Mouse (Mus musculus) heart, adult 2 months (tissue): ENCODE results near the gene Chchd5. TPM values are rescaled to one million over a fixed set of nuclear protein-coding genes. Genes with fewer than 3 reads are reported as not detected.
A peak's percentile ranks its signal among the peaks of the same experiment; 100 is the strongest.

Source experiments
- DNase-seq, 2 experiments: peaks; one replicate each; pipeline ENCODE4 v3.0.0; 2021
- H3K27ac ChIP-seq: fragments of 200-600 bp; 2 replicates; pipeline ENCODE4 v1.8.1; 2022
- H3K27me3 ChIP-seq: fragments of 200-500 bp; 2 replicates; pipeline ENCODE4 v1.6.1; 2012; ENCODE audit warnings: mild to moderate bottlenecking, low read length, inconsistent platforms, mixed read lengths; ENCODE audit not compliant: control insufficient read depth, insufficient read depth
- H3K36me3 ChIP-seq: fragments of 200-500 bp; 2 replicates; pipeline ENCODE4 v1.6.1; 2012; ENCODE audit warnings: low read length, inconsistent platforms; ENCODE audit not compliant: control insufficient read depth, insufficient read depth
- H3K4me1 ChIP-seq: fragments of 200-500 bp; 2 replicates; pipeline ENCODE4 v1.6.1; 2011; ENCODE audit warnings: low read length; ENCODE audit not compliant: control insufficient read depth, insufficient read depth
- H3K4me3 ChIP-seq: fragments of 200-600 bp; 2 replicates; pipeline ENCODE4 v1.8.1; 2022
- H3K79me2 ChIP-seq: fragments of 200-500 bp; replicated peaks from 2 replicates; pipeline ENCODE4 v1.6.1; 2012; ENCODE audit warnings: mild to moderate bottlenecking, inconsistent platforms, low read length, moderate library complexity, mixed read lengths; ENCODE audit not compliant: control insufficient read depth, insufficient read depth
- H3K9ac ChIP-seq: fragments of 200-500 bp; 2 replicates; pipeline ENCODE4 v1.6.1; 2012; ENCODE audit warnings: low read depth, mild to moderate bottlenecking, control low read depth, inconsistent platforms, low read length, mixed read lengths
- CTCF ChIP-seq: fragments of 200-600 bp; IDR thresholded peaks from 2 replicates; pipeline ENCODE4 v1.8.1; 2022; ENCODE audit warnings: antibody characterized with exemption, mild to moderate bottlenecking, moderate library complexity
- EP300 ChIP-seq: fragments of 200-500 bp; IDR thresholded peaks from 2 replicates; pipeline ENCODE4 v1.6.1; 2011; ENCODE audit warnings: low read depth, low read length, control low read depth; ENCODE audit not compliant: insufficient read depth
- POLR2A ChIP-seq: fragments of 200-500 bp; IDR thresholded peaks from 2 replicates; pipeline ENCODE4 v1.6.1; 2011; ENCODE audit warnings: mild to moderate bottlenecking, low read depth, low read length, control low read depth; ENCODE audit not compliant: insufficient read depth
- WGBS: fragments of 180-500 bp; shearing (Covaris S2); methylation state at CpG from one replicate; pipeline ENCODE4 v1.1.7; 2018; 5-methylcytosine and 5-hydroxymethylcytosine counted together
- intact Hi-C: fragments of 180-260 bp; cut with DNase I; formaldehyde crosslinking; loops from one replicate; pipeline ENCODE4 v1.15.1; 2025
- polyA plus RNA-seq: library from polyadenylated mRNA; depleted of rRNA; stranded (reverse); fragments of >200 nt; gene quantifications from 2 replicates; pipeline ENCODE4 v1.2.3, GENCODE M21; 2012; rRNA removed
- total RNA-seq, 2 experiments: library from RNA; stranded (reverse); gene quantifications; 2 replicates each; pipeline ENCODE4 v1.2.3; 2021

The Chchd5 gene
- total and polyA plus RNA-seq, 3 experiments: 9.8 to 22.5 (median 10.3) TPM

DNA sequence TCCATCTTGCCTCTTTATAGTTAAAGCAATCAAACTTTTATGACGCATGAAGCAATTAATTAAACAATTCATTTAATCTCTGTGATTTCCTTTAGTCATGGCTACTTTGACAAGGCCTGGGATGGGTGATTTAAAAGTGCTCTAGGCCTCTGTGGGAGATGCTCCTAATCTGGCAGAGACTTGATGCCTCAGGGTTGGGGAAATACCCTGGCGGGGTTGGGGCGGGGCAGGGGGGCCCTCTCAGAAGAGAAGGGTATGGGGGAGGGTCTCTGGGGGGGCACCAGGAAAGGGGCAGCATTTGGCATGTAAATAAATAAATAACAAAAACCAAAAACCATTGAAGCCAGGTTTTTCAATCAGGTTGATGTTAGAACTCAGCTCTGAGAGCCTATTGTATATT lies 48.2 kb downstream of the Chchd5 start:
- intact Hi-C loops: loop anchor here (10.0 kb wide), 2 partner anchors 227 to 257 kb away; no protein-coding TSS in a partner anchor
- Histone ChIP-seq H3K27ac (no peak overlapping the region), H3K36me3 (no peaks in the 10 kb centered on the region), H3K4me3 (no peak overlapping the region), H3K9ac (no peak overlapping the region), H3K4me1 (peaks cover 3% of the 10 kb centered on the region), H3K27me3 (no peaks in the 10 kb centered on the region), H3K79me2 (no peaks in the 10 kb centered on the region)
- TF ChIP-seq POLR2A (no peak), EP300 (no peak)
- DNase-seq: no peak
- WGBS: 84% methylated on average over 3 of the region's 3 CpGs

DNA sequence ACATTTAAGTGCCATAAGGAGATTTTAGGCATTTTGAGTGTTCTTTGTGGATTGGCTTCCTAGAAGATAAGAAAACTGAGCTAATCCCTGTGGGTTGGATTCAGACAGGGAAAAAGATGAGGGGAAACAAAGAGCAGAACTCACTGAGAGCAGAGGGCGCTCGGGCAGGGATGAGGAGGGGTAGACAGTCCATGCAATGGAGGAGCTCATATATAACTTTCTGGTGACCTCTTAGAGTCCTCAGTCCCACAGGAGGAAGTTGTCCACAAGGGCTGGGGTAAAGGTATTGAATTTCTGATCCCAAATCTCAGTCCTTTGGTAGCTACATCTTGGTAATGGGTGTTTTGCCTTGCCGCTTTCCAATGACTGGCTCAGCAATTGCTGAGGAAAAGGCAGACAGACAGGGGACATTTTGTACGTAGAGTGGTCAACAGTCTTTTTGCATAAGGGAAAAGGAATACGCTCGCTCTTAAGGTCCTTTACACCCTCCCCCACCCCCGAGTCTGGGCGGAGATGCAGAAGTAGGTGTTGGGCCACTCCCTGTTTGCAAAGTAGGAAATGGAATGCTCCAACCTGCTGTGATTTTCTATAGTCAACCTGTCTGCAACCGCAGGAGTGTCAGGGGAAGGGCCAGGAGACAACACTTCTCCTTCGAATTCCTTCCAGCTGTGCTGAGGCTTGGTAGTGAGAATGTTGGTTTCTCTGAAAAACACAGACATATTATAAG lies 48.8 kb downstream of the Chchd5 start:
- DNase-seq: no peak
- Histone ChIP-seq H3K27ac (no peak overlapping the region), H3K9ac (no peak overlapping the region), H3K79me2 (no peaks in the 10 kb centered on the region), H3K4me1 (peaks cover 3% of the 10 kb centered on the region), H3K4me3 (no peak overlapping the region), H3K27me3 (no peaks in the 10 kb centered on the region), H3K36me3 (no peaks in the 10 kb centered on the region)
- 77% methylated on average over 10 of the region's 10 CpGs for WGBS
- intact Hi-C loops: loop anchor here (10.0 kb wide), 2 partner anchors 226 to 256 kb away; no protein-coding TSS in a partner anchor
- TF ChIP-seq CTCF: no peak

DNA sequence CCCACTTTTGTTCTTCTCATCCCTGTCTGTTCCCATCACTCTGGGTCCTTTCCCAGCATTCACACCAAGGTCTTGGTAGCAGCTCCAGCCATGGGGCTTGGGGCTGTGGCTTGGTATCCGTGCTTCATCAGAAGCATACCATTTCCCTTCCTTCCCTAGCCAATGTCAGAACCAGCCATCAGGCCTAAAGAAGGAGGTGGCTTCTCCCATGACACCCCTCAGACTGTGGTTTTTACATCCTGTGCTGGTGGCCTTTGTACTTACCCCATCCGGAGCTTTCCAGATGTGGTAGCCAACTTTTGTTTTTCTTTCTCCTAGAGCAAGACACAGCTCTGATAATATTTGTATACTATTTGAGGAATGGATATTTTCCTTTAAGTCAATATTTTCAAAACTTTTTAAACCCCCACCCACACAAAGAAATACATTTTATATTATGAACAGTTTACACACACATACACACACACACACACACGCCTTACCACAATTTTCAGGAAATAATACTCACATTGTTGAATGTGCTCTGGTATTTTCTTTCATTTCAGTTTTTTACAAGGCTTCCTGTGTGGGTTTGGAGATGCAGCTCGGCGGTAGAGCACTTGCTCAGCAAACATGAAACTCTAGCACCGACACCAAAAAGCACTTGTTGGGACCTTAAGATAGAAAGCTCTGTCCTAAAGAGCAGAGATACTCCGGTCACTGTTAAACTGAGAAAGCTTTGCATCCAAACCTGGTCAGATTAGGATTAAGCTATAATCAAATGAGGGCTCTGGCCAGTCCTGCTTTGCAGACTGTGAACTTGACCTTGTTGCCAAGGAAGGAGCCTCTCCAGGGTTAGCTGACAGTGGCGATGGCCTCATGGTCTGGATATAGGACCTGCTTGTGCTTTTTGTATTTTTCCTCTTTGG lies 50.7 kb downstream of the Chchd5 start:
- Histone ChIP-seq H3K9ac (no peak overlapping the region), H3K27me3 (no peaks in the 10 kb centered on the region), H3K27ac (no peak overlapping the region), H3K36me3 (no peaks in the 10 kb centered on the region), H3K4me1 (peaks cover 3% of the 10 kb centered on the region), H3K79me2 (no peaks in the 10 kb centered on the region), H3K4me3 (no peak overlapping the region)
- 45% methylated on average over 8 of the region's 8 CpGs for WGBS
- intact Hi-C loops: loop anchor here (10.0 kb wide), 2 partner anchors 225 to 255 kb away; no protein-coding TSS in a partner anchor
- no peak for TF ChIP-seq EP300
- no peak for TF ChIP-seq POLR2A
- no peak for TF ChIP-seq CTCF
- no peak for DNase-seq

DNA sequence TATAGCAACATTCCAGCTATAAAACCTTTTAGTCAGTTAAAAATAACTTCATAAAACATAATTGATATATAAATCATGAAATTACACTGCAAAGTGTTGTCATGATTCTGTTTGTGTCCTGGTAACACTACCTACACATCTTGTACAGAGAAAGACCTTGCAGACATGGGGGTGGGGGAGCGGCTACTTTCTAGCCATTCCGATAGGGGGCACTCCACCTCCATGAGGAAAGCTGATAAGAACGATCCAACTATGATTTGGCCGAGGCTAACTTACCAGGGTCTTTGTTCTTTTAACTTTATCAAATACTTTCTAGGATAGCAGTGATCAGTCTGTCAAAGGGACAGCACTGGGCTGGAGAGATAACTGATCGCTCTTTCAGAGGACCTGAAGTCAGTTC lies 52.0 kb downstream of the Chchd5 start:
- intact Hi-C loops: no loop called here
- H3K4me3 ChIP-seq: no peak overlapping the region

DNA sequence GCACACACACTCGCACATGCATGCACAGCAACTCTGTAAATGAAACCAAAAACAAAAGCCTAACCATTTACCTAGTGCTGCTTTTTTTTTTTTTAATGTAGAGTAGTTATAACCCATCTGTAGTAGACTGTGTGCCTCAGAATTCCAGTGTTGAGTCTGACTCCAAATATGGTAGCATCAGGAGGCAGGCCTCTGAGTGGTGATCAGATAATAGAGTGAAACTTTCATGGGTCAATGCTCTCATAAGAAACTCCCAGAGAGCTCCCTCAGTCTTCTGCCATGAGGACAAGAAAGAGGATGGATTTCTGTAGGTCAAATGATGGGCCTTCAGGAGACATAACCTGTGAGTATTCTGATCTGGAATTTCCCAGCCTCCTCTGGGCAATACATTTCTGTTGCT lies 52.9 kb downstream of the Chchd5 start:
- intact Hi-C loops: no loop called here
- H3K9ac ChIP-seq: no peak overlapping the region
- no peaks in the 10 kb centered on the region for H3K27me3 ChIP-seq
- no peaks in the 10 kb centered on the region for H3K79me2 ChIP-seq
- peaks cover 3% of the 10 kb centered on the region for H3K4me1 ChIP-seq
- no peak overlapping the region for H3K4me3 ChIP-seq
- DNase-seq: no peak
- H3K36me3 ChIP-seq: no peaks in the 10 kb centered on the region
- WGBS: 100% methylated on average over 1 of the region's 1 CpGs
- no peak overlapping the region for H3K27ac ChIP-seq
- no peak for TF ChIP-seq CTCF
- TF ChIP-seq POLR2A: no peak
- TF ChIP-seq EP300: no peak

More for the DNA sequence above, 52.0 kb downstream of the Chchd5 start:
- Histone ChIP-seq H3K9ac (no peak overlapping the region), H3K79me2 (no peaks in the 10 kb centered on the region), H3K4me1 (peaks cover 3% of the 10 kb centered on the region), H3K27me3 (no peaks in the 10 kb centered on the region), H3K27ac (no peak overlapping the region), H3K36me3 (no peaks in the 10 kb centered on the region)
- TF ChIP-seq POLR2A (no peak), CTCF (peak; percentile 45)
- WGBS: 69% methylated on average over 5 of the region's 5 CpGs
- no peak for DNase-seq

DNA sequence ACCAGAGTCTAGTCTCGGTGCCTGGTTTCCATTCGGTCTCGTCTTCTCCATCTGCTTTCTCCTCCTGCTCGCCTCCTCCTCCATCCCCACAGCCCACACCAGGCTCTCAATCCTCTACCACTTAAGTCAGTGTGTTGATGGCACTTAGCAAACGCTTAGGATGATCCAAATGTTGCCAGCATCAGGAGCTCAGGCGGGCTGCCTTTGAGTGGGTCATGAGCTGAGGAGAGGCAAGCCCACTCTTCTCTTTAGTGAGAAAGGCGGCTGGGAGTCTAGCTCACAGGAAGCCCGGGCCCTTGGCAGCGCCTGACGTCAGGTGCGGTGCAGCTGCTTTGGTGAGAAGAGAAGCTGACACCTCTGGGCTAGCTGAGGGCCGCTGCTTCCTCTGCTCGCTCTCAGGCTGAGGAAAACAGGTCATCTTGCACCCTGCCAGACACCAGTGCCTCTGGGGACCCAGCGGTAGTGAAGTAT lies 54.1 kb downstream of the Chchd5 start:
- 60% methylated on average over 14 of the region's 14 CpGs for WGBS
- Histone ChIP-seq H3K79me2 (no peaks in the 10 kb centered on the region), H3K4me3 (no peak overlapping the region), H3K36me3 (no peaks in the 10 kb centered on the region), H3K27ac (no peak overlapping the region), H3K9ac (no peak overlapping the region), H3K27me3 (no peaks in the 10 kb centered on the region), H3K4me1 (peaks cover 3% of the 10 kb centered on the region)
- TF ChIP-seq POLR2A (no peak), EP300 (no peak), CTCF (no peak)
- intact Hi-C loops: no loop called here
- peak; percentile 21 to 50 for DNase-seq

Other genes with a start within 250 kb of the Chchd5 start
- 1 to 10 TPM; 5.9 to 8.3 TPM for gene Zc3h8, start 185.6 kb upstream of the Chchd5 start, total RNA-seq
- 1.6 and 4.1 TPM in 2 replicates for gene Zc3h8, start 185.6 kb upstream of the Chchd5 start, polyA plus RNA-seq
- 1 to 10 TPM; 3.1 to 4.7 TPM for gene Zc3h6, start 162.3 kb upstream of the Chchd5 start, total RNA-seq
- gene Zc3h6, start 162.3 kb upstream of the Chchd5 start, polyA plus RNA-seq: 1.3 and 1.4 TPM in 2 replicates
- gene Gm10762, start 162.0 kb upstream of the Chchd5 start, total RNA-seq: 10 to 100 TPM in 1 of 2 experiments, 1 to 10 TPM in 1; 8.4 to 12.3 TPM
- 8.3 and 8.9 TPM in 2 replicates for gene Gm10762, start 162.0 kb upstream of the Chchd5 start, polyA plus RNA-seq
- not detected for gene Vinac1, start 81.5 kb upstream of the Chchd5 start, total RNA-seq
- gene Vinac1, start 81.5 kb upstream of the Chchd5 start, polyA plus RNA-seq: 0.06 TPM in 1 of 2 replicates, not detected in the other
- 10 to 100 TPM; 19.0 to 19.1 TPM for gene Ttl, start 63.8 kb upstream of the Chchd5 start, total RNA-seq
- gene Ttl, start 63.8 kb upstream of the Chchd5 start, polyA plus RNA-seq: 8.8 and 12.9 TPM in 2 replicates
- gene Polr1b, start 28.7 kb upstream of the Chchd5 start, total RNA-seq: 10 to 100 TPM; 10.6 to 10.7 TPM
- gene Polr1b, start 28.7 kb upstream of the Chchd5 start, polyA plus RNA-seq: 10.2 and 14.2 TPM in 2 replicates
- gene Slc20a1, start 69.1 kb downstream of the Chchd5 start, total RNA-seq: 10 to 100 TPM; 10.1 to 15.9 TPM
- 14.7 and 24.7 TPM in 2 replicates for gene Slc20a1, start 69.1 kb downstream of the Chchd5 start, polyA plus RNA-seq
- under 1 TPM; 0.29 to 0.55 TPM for gene Ckap2l, start 167.5 kb downstream of the Chchd5 start, total RNA-seq
- gene Ckap2l, start 167.5 kb downstream of the Chchd5 start, polyA plus RNA-seq: 0.08 and 0.20 TPM in 2 replicates
- not detected for gene Il1a, start 180.3 kb downstream of the Chchd5 start, total RNA-seq
- not detected in 2 replicates for gene Il1a, start 180.3 kb downstream of the Chchd5 start, polyA plus RNA-seq
- gene Il1b, start 241.4 kb downstream of the Chchd5 start, total RNA-seq: under 1 TPM; 0.27 to 0.94 TPM
- gene Il1b, start 241.4 kb downstream of the Chchd5 start, polyA plus RNA-seq: 0.86 and 1.3 TPM in 2 replicates